Mouse (Mus musculus) liver, embryonic 18 days (tissue): ENCODE results near the gene Lce1m. TPM values are rescaled to one million over a fixed set of nuclear protein-coding genes. Genes with fewer than 3 reads are reported as not detected.

Source experiments
- polyA plus RNA-seq: library from polyadenylated mRNA; depleted of rRNA; stranded (reverse); fragments of >200 nt; gene quantifications from 2 replicates; pipeline ENCODE4 v1.2.3, GENCODE M21; 2012; rRNA removed

The Lce1m gene
- not detected in 2 replicates for polyA plus RNA-seq

DNA sequence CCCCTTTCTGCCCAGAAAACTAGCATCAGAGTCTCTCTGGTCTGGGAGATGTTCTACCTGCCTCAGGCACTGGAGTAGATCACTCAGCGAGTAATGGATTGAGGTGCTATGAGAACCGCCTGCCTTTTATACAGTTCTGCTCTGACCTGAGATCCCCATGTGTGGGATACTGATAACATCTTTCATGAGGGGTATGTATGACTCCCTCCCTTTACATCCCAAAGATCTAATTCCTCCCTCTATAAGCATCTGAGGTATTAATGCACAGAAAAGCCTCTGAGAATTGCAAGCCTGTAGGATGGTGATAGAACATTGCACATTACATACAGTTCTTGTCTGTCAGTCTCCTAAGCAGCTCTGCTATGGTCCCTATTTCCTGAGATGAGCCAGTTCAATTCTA is at the start of gene Lce1m:
TSS of gene Lce1m (minus strand) at position 101 of the 400 bp plus-strand sequence.

DNA sequence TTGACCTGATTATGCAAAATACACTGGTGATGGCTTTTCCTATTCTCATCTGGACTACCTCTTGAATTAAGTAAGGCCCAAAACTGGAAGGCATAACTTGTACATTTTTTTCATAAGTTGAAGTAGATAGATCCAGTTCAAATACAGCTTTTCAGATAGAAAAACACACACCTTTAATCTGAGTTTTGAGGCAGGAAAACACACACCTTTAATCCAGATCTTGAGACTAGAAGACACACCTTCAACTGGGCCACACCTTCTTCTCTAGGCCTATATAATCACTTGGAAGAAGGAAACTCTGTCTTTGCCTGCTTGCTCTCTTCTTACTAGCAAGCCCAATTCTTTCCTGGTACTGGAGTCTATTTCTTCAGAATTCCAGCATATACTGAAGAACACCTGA is 49.7 kb upstream of the Lce1m start, which contains the start of gene Gm4858:
TSS of gene Gm4858 (plus strand) at position 301 of the 400 bp plus-strand sequence.

DNA sequence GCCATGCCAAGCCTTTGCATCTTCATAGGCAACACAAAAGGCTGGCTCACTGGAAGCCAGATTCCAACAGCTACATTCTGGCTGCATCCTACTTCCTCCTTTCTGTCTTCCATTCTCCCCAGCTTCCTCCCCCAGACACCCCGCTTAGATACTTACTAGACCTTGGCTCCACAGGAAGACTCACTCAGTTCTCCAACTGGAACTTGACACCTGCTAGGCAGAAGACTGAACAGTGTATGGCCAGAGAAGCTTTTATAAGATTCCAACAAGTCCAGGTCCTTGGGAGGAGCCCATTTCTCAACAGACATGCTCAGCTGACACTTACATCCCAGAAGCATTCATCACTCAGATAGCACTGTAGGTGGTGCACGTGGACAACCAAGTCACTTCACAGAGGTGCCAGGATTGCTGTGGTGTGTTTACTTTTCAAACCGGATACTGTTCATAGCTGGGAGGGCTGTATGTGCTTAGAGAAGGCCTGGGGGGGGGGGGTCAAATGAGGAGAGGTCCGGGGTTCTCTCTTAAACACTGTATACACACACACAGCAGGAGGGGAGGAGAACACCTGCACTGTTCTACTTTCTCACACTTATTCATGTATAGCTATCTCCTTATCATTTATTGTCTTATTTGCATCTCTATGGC is 3.3 kb downstream of the Lce1m start, which contains the start of gene Crct1:
TSS of gene Crct1 (minus strand) at position 228 of the 645 bp plus-strand sequence.

DNA sequence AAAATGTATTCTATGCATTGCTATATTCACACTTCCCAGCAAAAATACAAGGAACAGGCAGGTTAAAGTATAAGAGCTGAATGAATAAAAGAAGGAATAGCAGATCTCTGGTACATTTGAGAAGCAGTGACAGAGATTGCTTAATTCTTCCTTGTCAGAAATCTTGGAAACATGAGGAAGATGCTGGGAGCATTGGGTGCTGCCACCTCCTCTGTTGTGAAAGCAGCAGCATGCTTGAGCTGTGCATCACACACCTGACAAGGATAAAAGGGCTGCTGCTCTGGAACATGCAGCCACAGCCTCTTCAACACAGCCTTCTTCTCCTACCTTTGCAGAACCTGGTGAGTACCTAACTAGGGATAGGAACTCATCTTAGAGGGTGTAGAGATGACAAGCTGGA is 26.9 kb downstream of the Lce1m start, which contains the start of gene Lce3f:
TSS of gene Lce3f (plus strand) at position 301 of the 400 bp plus-strand sequence.

Other genes starting within 250 kb of the Lce1m start
- gene Lce1i, start 240.2 kb downstream of the Lce1m start, polyA plus RNA-seq = not detected in 2 replicates
- gene Lce1j, start 228.5 kb downstream of the Lce1m start, polyA plus RNA-seq = not detected in 2 replicates
- not detected in 2 replicates for gene Lce1k, start 211.2 kb downstream of the Lce1m start, polyA plus RNA-seq
- not detected in 2 replicates for gene Kprp, start 191.8 kb downstream of the Lce1m start, polyA plus RNA-seq
- not detected in 2 replicates for gene Lce1l, start 167.8 kb downstream of the Lce1m start, polyA plus RNA-seq
- gene 2310050C09Rik, start 148.8 kb downstream of the Lce1m start, polyA plus RNA-seq = not detected in 2 replicates
- gene Lce3a, start 92.8 kb downstream of the Lce1m start, polyA plus RNA-seq = not detected in 2 replicates
- gene Lce3b, start 86.1 kb downstream of the Lce1m start, polyA plus RNA-seq = not detected in 2 replicates
- not detected in 2 replicates for gene Lce3c, start 74.6 kb downstream of the Lce1m start, polyA plus RNA-seq
- not detected in 2 replicates for gene Lce3d, start 61.7 kb downstream of the Lce1m start, polyA plus RNA-seq
- gene Lce3e, start 52.0 kb downstream of the Lce1m start, polyA plus RNA-seq = not detected in 2 replicates
- not detected in 2 replicates for gene Lce3f, start 26.8 kb downstream of the Lce1m start, polyA plus RNA-seq
- not detected in 2 replicates for gene Crct1, start 3.4 kb downstream of the Lce1m start, polyA plus RNA-seq
- not detected in 2 replicates for gene Gm4858, start 49.8 kb upstream of the Lce1m start, polyA plus RNA-seq
- not detected in 2 replicates for gene Crnn, start 125.7 kb upstream of the Lce1m start, polyA plus RNA-seq
- gene Flg2, start 178.2 kb upstream of the Lce1m start, polyA plus RNA-seq = not detected in 2 replicates